Mouse (Mus musculus) heart, adult 2 months (tissue): ENCODE data around the gene Tln2.

Source experiments
- CTCF ChIP-seq: fragments of 200-600 bp; IDR thresholded peaks from 2 replicates; pipeline ENCODE4 v1.8.1; 2022; ENCODE audit warnings: antibody characterized with exemption, mild to moderate bottlenecking, moderate library complexity
- EP300 ChIP-seq: fragments of 200-500 bp; IDR thresholded peaks from 2 replicates; pipeline ENCODE4 v1.6.1; 2011; ENCODE audit warnings: low read depth, low read length, control low read depth; ENCODE audit not compliant: insufficient read depth
- POLR2A ChIP-seq: fragments of 200-500 bp; IDR thresholded peaks from 2 replicates; pipeline ENCODE4 v1.6.1; 2011; ENCODE audit warnings: mild to moderate bottlenecking, low read depth, low read length, control low read depth; ENCODE audit not compliant: insufficient read depth

GRCm38 (mm10) chr9:67182006-67182405, 377.5 kb downstream of the Tln2 start:
- TF ChIP-seq CTCF, result no peak
- no peak for TF ChIP-seq POLR2A
- TF ChIP-seq EP300, result no peak
